Mouse (Mus musculus): ENCODE data around the gene Txlnb. TPM values are rescaled to one million over a fixed set of nuclear protein-coding genes. Genes with fewer than 3 reads are reported as not detected.
"Not testable (repeated sequence)": the region's sequence is repeated elsewhere in the genome, so short reads cannot be mapped to it uniquely, and the experiment has no call there.

The Txlnb gene
- 1.1 and 1.3 TPM in 2 replicates for polyA plus RNA-seq (2016; fragmentation: Nextera tagmentation; extraction: Ambion mirVana)

- Histone ChIP-seq H3K4me1 (peaks cover 23% of the 10 kb centered on the region), H3K4me3 (peak within 1 kb of the TSS; percentile 44), H3K9me3 (no peaks in the 10 kb centered on the region), H3K27me3 (ENCODE audit: poor library complexity, severe bottlenecking) (no peaks in the 10 kb centered on the region), H3K27ac (peak within 1 kb of the TSS; percentile 87), H3K36me3 (replicated peaks) (no peaks in the 10 kb centered on the region)
- WGBS, result 15% methylated on average over 13 of the region's 13 CpGs
- DNase-seq (ENCODE audit: extremely low spot score, low spot score), result peak; percentile 77
These were observed at the start of gene Txlnb for GRCm38 (mm10) chr10:17795767-17796631. Txlnb (plus strand) TSS chr10:17796226.

- Histone ChIP-seq H3K27me3 (ENCODE audit: poor library complexity, severe bottlenecking) (no peaks in the 10 kb centered on the region), H3K4me1 (no peaks in the 10 kb centered on the region), H3K27ac (no peak overlapping the region), H3K4me3 (no peak overlapping the region), H3K9me3 (no peaks in the 10 kb centered on the region; the same call in 1 of the 2 replicates), H3K36me3 (replicated peaks) (no peaks in the 10 kb centered on the region)
- DNase-seq (ENCODE audit: extremely low spot score, low spot score), result no peak
- WGBS, result 78% methylated on average over 5 of the region's 5 CpGs
These were observed 43.5 kb upstream of the Txlnb start for GRCm38 (mm10) chr10:17752478-17752877.

- Histone ChIP-seq H3K9me3 (no peaks in the 10 kb centered on the region; the same call in 1 of the 2 replicates), H3K27ac (no peak overlapping the region), H3K36me3 (replicated peaks) (no peaks in the 10 kb centered on the region), H3K4me3 (no peak overlapping the region), H3K27me3 (ENCODE audit: poor library complexity, severe bottlenecking) (no peaks in the 10 kb centered on the region), H3K4me1 (no peaks in the 10 kb centered on the region)
- no peak for DNase-seq (ENCODE audit: extremely low spot score, low spot score)
- 89% methylated on average over 3 of the region's 3 CpGs for WGBS
These were observed 36.3 kb upstream of the Txlnb start for GRCm38 (mm10) chr10:17759772-17760171.

- H3K27me3 ChIP-seq (ENCODE audit: poor library complexity, severe bottlenecking), result no peaks in the 10 kb centered on the region
- H3K9me3 ChIP-seq, result no peaks in the 10 kb centered on the region
- H3K36me3 ChIP-seq (replicated peaks), result no peaks in the 10 kb centered on the region
- no peak overlapping the region for H3K4me3 ChIP-seq
- H3K4me1 ChIP-seq, result no peaks in the 10 kb centered on the region
- H3K27ac ChIP-seq, result no peak overlapping the region
- 71% methylated on average over 9 of the region's 9 CpGs for WGBS
- no peak for DNase-seq (ENCODE audit: extremely low spot score, low spot score)
These were observed 35.0 kb upstream of the Txlnb start for GRCm38 (mm10) chr10:17760750-17761613.

- H3K27me3 ChIP-seq (ENCODE audit: poor library complexity, severe bottlenecking), result no peaks in the 10 kb centered on the region
- no peaks in the 10 kb centered on the region for H3K9me3 ChIP-seq
- 90% methylated on average over 1 of the region's 1 CpGs for WGBS
- no peak for DNase-seq (ENCODE audit: extremely low spot score, low spot score)
- no peak overlapping the region for H3K4me3 ChIP-seq
- no peaks in the 10 kb centered on the region for H3K4me1 ChIP-seq
- H3K36me3 ChIP-seq (replicated peaks), result no peaks in the 10 kb centered on the region
- H3K27ac ChIP-seq, result no peak overlapping the region
These were observed 34.4 kb upstream of the Txlnb start for GRCm38 (mm10) chr10:17761652-17762051.

- no peaks in the 10 kb centered on the region for H3K36me3 ChIP-seq (replicated peaks)
- H3K9me3 ChIP-seq, result no peaks in the 10 kb centered on the region
- no peak overlapping the region for H3K27ac ChIP-seq
- no peaks in the 10 kb centered on the region for H3K27me3 ChIP-seq (ENCODE audit: poor library complexity, severe bottlenecking)
- WGBS, result 96% methylated on average over 8 of the region's 8 CpGs
- no peak overlapping the region for H3K4me3 ChIP-seq
- no peak for DNase-seq (ENCODE audit: extremely low spot score, low spot score)
- H3K4me1 ChIP-seq, result no peaks in the 10 kb centered on the region
These were observed 33.1 kb upstream of the Txlnb start for GRCm38 (mm10) chr10:17762946-17763345.

GRCm38 (mm10) chr10:17769856-17770255, 26.2 kb upstream of the Txlnb start:
- DNase-seq (ENCODE audit: extremely low spot score, low spot score), result no peak
- 69% methylated on average over 5 of the region's 5 CpGs for WGBS
- no peaks in the 10 kb centered on the region for H3K4me1 ChIP-seq

GRCm38 (mm10) chr10:17772364-17772763, 23.7 kb upstream of the Txlnb start:
- no peaks in the 10 kb centered on the region for H3K36me3 ChIP-seq (replicated peaks)
- H3K4me3 ChIP-seq, result no peak overlapping the region
- H3K4me1 ChIP-seq, result no peaks in the 10 kb centered on the region
- DNase-seq (ENCODE audit: extremely low spot score, low spot score), result no peak
- no peak overlapping the region for H3K27ac ChIP-seq
- no peaks in the 10 kb centered on the region for H3K27me3 ChIP-seq (ENCODE audit: poor library complexity, severe bottlenecking)
- WGBS, result 92% methylated on average over 10 of the region's 10 CpGs
- H3K9me3 ChIP-seq, result no peaks in the 10 kb centered on the region

More at GRCm38 (mm10) chr10:17769856-17770255, 26.2 kb upstream of the Txlnb start:
- Histone ChIP-seq H3K27ac (no peak overlapping the region), H3K36me3 (replicated peaks) (no peaks in the 10 kb centered on the region), H3K27me3 (ENCODE audit: poor library complexity, severe bottlenecking) (no peaks in the 10 kb centered on the region), H3K9me3 (no peaks in the 10 kb centered on the region), H3K4me3 (no peak overlapping the region)

- no peaks in the 10 kb centered on the region for H3K27me3 ChIP-seq (ENCODE audit: poor library complexity, severe bottlenecking)
- H3K4me3 ChIP-seq, result no peak overlapping the region
- DNase-seq (ENCODE audit: extremely low spot score, low spot score), result no peak
- 91% methylated on average over 3 of the region's 3 CpGs for WGBS
- no peaks in the 10 kb centered on the region for H3K36me3 ChIP-seq (replicated peaks)
- no peaks in the 10 kb centered on the region for H3K4me1 ChIP-seq
- H3K27ac ChIP-seq, result no peak overlapping the region
- no peaks in the 10 kb centered on the region for H3K9me3 ChIP-seq
These were observed 21.7 kb upstream of the Txlnb start for GRCm38 (mm10) chr10:17774366-17774765.

GRCm38 (mm10) chr10:17775079-17775478, 20.9 kb upstream of the Txlnb start:
- no peaks in the 10 kb centered on the region for H3K36me3 ChIP-seq (replicated peaks)
- H3K9me3 ChIP-seq, result no peaks in the 10 kb centered on the region
- H3K4me1 ChIP-seq, result no peaks in the 10 kb centered on the region
- H3K27me3 ChIP-seq (ENCODE audit: poor library complexity, severe bottlenecking), result no peaks in the 10 kb centered on the region
- no peak overlapping the region for H3K27ac ChIP-seq
- no peak overlapping the region for H3K4me3 ChIP-seq
- WGBS, result 88% methylated on average over 4 of the region's 4 CpGs
- no peak for DNase-seq (ENCODE audit: extremely low spot score, low spot score)

- not testable (repeated sequence) for H3K4me1 ChIP-seq; DNase-seq (ENCODE audit: extremely low spot score, low spot score); H3K36me3 ChIP-seq (replicated peaks); H3K9me3 ChIP-seq; H3K4me3 ChIP-seq; H3K27me3 ChIP-seq (ENCODE audit: poor library complexity, severe bottlenecking); H3K27ac ChIP-seq
- 90% methylated on average over 4 of the region's 4 CpGs for WGBS
These were observed 19.3 kb upstream of the Txlnb start for GRCm38 (mm10) chr10:17776684-17777083.

- H3K4me3 ChIP-seq, result no peak overlapping the region
- no peak overlapping the region for H3K27ac ChIP-seq
- WGBS, result 83% methylated on average over 3 of the region's 3 CpGs
- no peak for DNase-seq (ENCODE audit: extremely low spot score, low spot score)
- no peaks in the 10 kb centered on the region for H3K36me3 ChIP-seq (replicated peaks)
- no peaks in the 10 kb centered on the region for H3K9me3 ChIP-seq
- no peaks in the 10 kb centered on the region for H3K27me3 ChIP-seq (ENCODE audit: poor library complexity, severe bottlenecking)
- H3K4me1 ChIP-seq, result no peaks in the 10 kb centered on the region
These were observed 9.3 kb upstream of the Txlnb start for GRCm38 (mm10) chr10:17786771-17787170.

- Histone ChIP-seq H3K4me3 (no peak overlapping the region), H3K4me1 (no peaks in the 10 kb centered on the region), H3K27ac (no peak overlapping the region), H3K27me3 (ENCODE audit: poor library complexity, severe bottlenecking) (no peaks in the 10 kb centered on the region), H3K9me3 (no peaks in the 10 kb centered on the region), H3K36me3 (replicated peaks) (no peaks in the 10 kb centered on the region)
- WGBS, result 83% methylated on average over 1 of the region's 1 CpGs
- DNase-seq (ENCODE audit: extremely low spot score, low spot score), result no peak
These were observed 8.1 kb upstream of the Txlnb start for GRCm38 (mm10) chr10:17787938-17788337.

Measured in forebrain, embryonic 10.5 days (tissue).